Mouse (Mus musculus) C2C12 (cell line): ENCODE data around the gene Clstn1. TPM values are rescaled to one million over a fixed set of nuclear protein-coding genes. Genes with fewer than 3 reads are reported as not detected.

ENCODE experiments used
- H3K27me3 ChIP-seq: one replicate; pipeline ENCODE4 v1.6.1; 2011; ENCODE audit not compliant: control insufficient read depth, insufficient read depth, insufficient read length
- H3K36me3 ChIP-seq: one replicate; pipeline ENCODE4 v1.6.1; 2011; ENCODE audit not compliant: control insufficient read depth, insufficient read depth
- H3K4me3 ChIP-seq: one replicate; pipeline ENCODE4 v1.5.1; 2011; ENCODE audit warnings: mild to moderate bottlenecking, control low read depth; ENCODE audit not compliant: poor library complexity, insufficient read depth, severe bottlenecking
- H3K79me2 ChIP-seq: one replicate; pipeline ENCODE4 v1.6.1; 2011; ENCODE audit not compliant: control insufficient read depth, insufficient read depth
- H3K79me3 ChIP-seq: one replicate; pipeline ENCODE4 v1.6.1; 2011; ENCODE audit warnings: low read depth, control low read depth
- H3ac ChIP-seq: one replicate; pipeline ENCODE3; 2011; ENCODE audit warnings: low read depth; ENCODE audit not compliant: control insufficient read depth, insufficient read length
- CEBPB ChIP-seq: IDR thresholded peaks from one replicate; pipeline ENCODE4 v1.6.1; 2011; ENCODE audit warnings: low read depth, mild to moderate bottlenecking, control low read depth, moderate library complexity
- CTCF ChIP-seq: IDR thresholded peaks from one replicate; pipeline ENCODE4 v1.5.1; 2011; ENCODE audit not compliant: control insufficient read depth, insufficient read depth, insufficient read length
- FOSL1 ChIP-seq: IDR thresholded peaks from one replicate; pipeline ENCODE4 v1.8.0; 2011; ENCODE audit warnings: mild to moderate bottlenecking, low read length; ENCODE audit not compliant: poor library complexity, insufficient read depth, severe bottlenecking
- MAX ChIP-seq: IDR thresholded peaks from one replicate; pipeline ENCODE4 v1.6.1; 2011; ENCODE audit warnings: mild to moderate bottlenecking, control low read depth
- MYOD1 ChIP-seq: IDR thresholded peaks from one replicate; pipeline ENCODE4 v1.6.1; 2011; ENCODE audit warnings: low read depth; ENCODE audit not compliant: control insufficient read depth, insufficient read length
- MYOG ChIP-seq: IDR thresholded peaks from one replicate; pipeline ENCODE4 v1.6.1; 2011; ENCODE audit not compliant: control insufficient read depth, insufficient read length; ENCODE audit errors: extremely low read depth
- USF1 ChIP-seq: IDR thresholded peaks from one replicate; pipeline ENCODE4 v1.6.1; 2011; ENCODE audit warnings: low read depth, mild to moderate bottlenecking, control low read depth, moderate library complexity
- polyA plus RNA-seq: library from polyadenylated mRNA; unstranded; fragments of >200 nt; fragmentation: generic; extraction: Trizol; gene quantifications from one replicate; pipeline ENCODE4 v1.2.1, GENCODE M21; 2012; ENCODE audit warnings: missing spikeins

Clstn1 gene
- polyA plus RNA-seq, 1 experiment = 45.3 TPM

GRCm38 (mm10) chr4:149634157-149634556 is 47.9 kb downstream of the Clstn1 start:
- no peaks in the 10 kb centered on the region for H3K79me2 ChIP-seq
- TF ChIP-seq MYOG (no peak), MAX (no peak), CEBPB (no peak), USF1 (no peak), FOSL1 (no peak), CTCF (no peak), MYOD1 (no peak)
- H3K27me3 ChIP-seq = no peaks in the 10 kb centered on the region
- H3ac ChIP-seq = no peak overlapping the region
- H3K4me3 ChIP-seq = no peak overlapping the region
- H3K36me3 ChIP-seq = peaks cover 48% of the 10 kb centered on the region
- H3K79me3 ChIP-seq = no peaks in the 10 kb centered on the region

GRCm38 (mm10) chr4:149634966-149635365 is 48.7 kb downstream of the Clstn1 start:
- H3ac ChIP-seq = no peak overlapping the region
- H3K79me3 ChIP-seq = no peaks in the 10 kb centered on the region
- H3K36me3 ChIP-seq = peaks cover 51% of the 10 kb centered on the region
- H3K4me3 ChIP-seq = no peak overlapping the region
- TF ChIP-seq MAX (no peak), MYOD1 (no peak), CEBPB (no peak), USF1 (no peak), MYOG (no peak), CTCF (no peak), FOSL1 (no peak)
- no peaks in the 10 kb centered on the region for H3K79me2 ChIP-seq
- H3K27me3 ChIP-seq = no peaks in the 10 kb centered on the region

- H3K36me3 ChIP-seq = peaks cover 52% of the 10 kb centered on the region
Measured at GRCm38 (mm10) chr4:149635915-149636415, 49.7 kb downstream of the Clstn1 start.

GRCm38 (mm10) chr4:149637942-149638341 is 51.7 kb downstream of the Clstn1 start:
- H3K79me3 ChIP-seq = no peaks in the 10 kb centered on the region
- peaks cover 40% of the 10 kb centered on the region for H3K36me3 ChIP-seq

More at GRCm38 (mm10) chr4:149635915-149636415, 49.7 kb downstream of the Clstn1 start:
- no peak overlapping the region for H3ac ChIP-seq
- TF ChIP-seq USF1 (no peak), CTCF (no peak), MYOD1 (no peak), MAX (no peak), MYOG (no peak)
- no peaks in the 10 kb centered on the region for H3K27me3 ChIP-seq
- H3K79me2 ChIP-seq = no peaks in the 10 kb centered on the region
- no peaks in the 10 kb centered on the region for H3K79me3 ChIP-seq
- H3K4me3 ChIP-seq = no peak overlapping the region

GRCm38 (mm10) chr4:149640831-149641230 is 54.6 kb downstream of the Clstn1 start:
- Histone ChIP-seq H3K27me3 (no peaks in the 10 kb centered on the region), H3K4me3 (no peak overlapping the region), H3K79me3 (no peaks in the 10 kb centered on the region), H3ac (no peak overlapping the region), H3K79me2 (no peaks in the 10 kb centered on the region), H3K36me3 (peaks cover 22% of the 10 kb centered on the region)
- TF ChIP-seq CEBPB (no peak), MAX (no peak), FOSL1 (no peak), MYOG (no peak), CTCF (no peak), MYOD1 (no peak), USF1 (no peak)

More at GRCm38 (mm10) chr4:149637942-149638341, 51.7 kb downstream of the Clstn1 start:
- TF ChIP-seq FOSL1 (no peak), CEBPB (no peak), MAX (no peak), MYOG (no peak), CTCF (no peak)
- Histone ChIP-seq H3ac (no peak overlapping the region), H3K79me2 (no peaks in the 10 kb centered on the region), H3K27me3 (no peaks in the 10 kb centered on the region), H3K4me3 (no peak overlapping the region)

- Histone ChIP-seq H3K4me3 (no peak overlapping the region), H3K79me2 (no peaks in the 10 kb centered on the region), H3K36me3 (peaks cover 28% of the 10 kb centered on the region), H3ac (no peak overlapping the region), H3K27me3 (no peaks in the 10 kb centered on the region), H3K79me3 (no peaks in the 10 kb centered on the region)
- no peak for TF ChIP-seq FOSL1
- no peak for TF ChIP-seq CEBPB
- TF ChIP-seq MYOG = no peak
- TF ChIP-seq MYOD1 = no peak
- no peak for TF ChIP-seq USF1
- TF ChIP-seq MAX = no peak
- no peak for TF ChIP-seq CTCF
Measured at GRCm38 (mm10) chr4:149641400-149641799, 55.1 kb downstream of the Clstn1 start.
